Comparison of ENCODE assay signal across 9 mouse cellular contexts in the genomic region with DNA sequence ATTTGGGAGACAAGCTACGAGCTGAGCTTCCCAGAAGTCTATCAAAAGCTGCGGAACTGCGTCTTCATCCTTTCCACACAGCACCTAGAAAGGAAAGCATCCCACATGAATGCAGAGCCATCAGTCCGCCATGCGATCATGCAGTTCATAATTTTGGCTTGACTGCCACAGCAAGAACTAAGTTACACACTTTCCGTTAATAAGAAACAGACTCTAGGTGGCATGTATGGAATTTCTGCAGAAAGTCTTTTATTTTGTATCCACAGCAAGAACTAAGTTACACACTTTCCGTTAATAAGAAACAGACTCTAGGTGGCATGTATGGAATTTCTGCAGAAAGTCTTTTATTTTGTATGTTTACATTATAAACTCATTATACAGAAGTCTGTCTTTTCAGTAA. TPM values are rescaled to one million over a fixed set of nuclear protein-coding genes. Genes with fewer than 3 reads are reported as not detected.
DNase-seq lines count a peak whose midpoint lies in the region; ATAC-seq and TF ChIP-seq lines count a peak whose summit lies in the region.
"Not testable (repeated sequence)": the region's sequence is repeated elsewhere in the genome, so short reads cannot be mapped to it uniquely, and the experiment has no call there.
"Had no signal": no experiment of that assay in that cellular context is flagged by ENCODE, and none has a peak within 500 bp of the region (broad histone marks: within the 10 kb centered on the region; RNA-seq: fewer than 3 reads in every experiment).

No protein-coding gene starts in this region.

- 42% methylated on average over 7 of the region's 7 CpGs for WGBS in embryonic facial prominence, embryonic 11.5 days
- 35% methylated on average over 7 of the region's 7 CpGs for WGBS in embryonic facial prominence, embryonic 14.5 days
- 74% methylated on average over 7 of the region's 7 CpGs for WGBS in forebrain, embryonic 10.5 days
- 82% methylated on average over 7 of the region's 7 CpGs for WGBS in hindbrain, embryonic 11.5 days
- WGBS in limb, embryonic 11.5 days: 59% methylated on average over 7 of the region's 7 CpGs
- 34% methylated on average over 7 of the region's 7 CpGs for WGBS in limb, embryonic 14.5 days

- not testable (repeated sequence) for H3K9ac ChIP-seq in embryonic facial prominence, embryonic 11.5 days (replicated peaks; ENCODE audit: low read length); embryonic facial prominence, embryonic 14.5 days (ENCODE audit: low read depth, low read length); hindbrain, embryonic 11.5 days (ENCODE audit: low read depth, low read length); limb, embryonic 11.5 days (ENCODE audit: low read length); limb, embryonic 14.5 days (ENCODE audit: low read depth, low read length, severe bottlenecking)

- POLR2A ChIA-PET in Patski (lab: Charles Lee): not testable (repeated sequence)

- not testable (repeated sequence) for H3K4me1 ChIP-seq in embryonic facial prominence, embryonic 11.5 days (ENCODE audit: control insufficient read depth, insufficient read depth, low read length); embryonic facial prominence, embryonic 14.5 days (ENCODE audit: control insufficient read depth, insufficient read depth, low read length); forebrain, embryonic 10.5 days; hindbrain, embryonic 11.5 days (replicated peaks; ENCODE audit: control insufficient read depth, insufficient read depth, low read length); limb, embryonic 11.5 days (ENCODE audit: control insufficient read depth, insufficient read depth, low read length); limb, embryonic 14.5 days (ENCODE audit: control insufficient read depth, insufficient read depth, low read length)

- H3K27ac ChIP-seq in embryonic facial prominence, embryonic 11.5 days (replicated peaks; ENCODE audit: low read depth, low read length): peak overlapping the region; percentile 67
- H3K27ac ChIP-seq in embryonic facial prominence, embryonic 14.5 days (replicated peaks; ENCODE audit: low read depth, low read length): peak overlapping the region; percentile 71
- peak overlapping the region; percentile 62 for H3K27ac ChIP-seq in forebrain, embryonic 10.5 days
- H3K27ac ChIP-seq in hindbrain, embryonic 11.5 days (ENCODE audit: low read depth, low read length); limb, embryonic 11.5 days (replicated peaks; ENCODE audit: low read depth, low read length): not testable (repeated sequence)
- H3K27ac ChIP-seq in limb, embryonic 14.5 days (replicated peaks; ENCODE audit: low read depth, low read length): peak overlapping the region; percentile 74

- ATAC-seq in Patski: peak; percentile 29
- ATAC-seq in embryonic facial prominence, embryonic 11.5 days (replicated peaks; ENCODE audit: insufficient number of reproducible peaks, low FRiP score, low TSS enrichment, low read depth): peak; percentile 59; the same call in 1 of the 2 replicates
- 0 out of 2 replicates have a peak, but pooled peaks have one; percentile 44 for ATAC-seq in embryonic facial prominence, embryonic 14.5 days (ENCODE audit: low read depth)
- not testable (repeated sequence) for ATAC-seq in hindbrain, embryonic 11.5 days (ENCODE audit: low FRiP score)
- ATAC-seq in limb, embryonic 11.5 days (ENCODE audit: insufficient number of reproducible peaks, low FRiP score, low TSS enrichment, low read depth): peak; percentile 51; the same call in 1 of the 2 replicates
- ATAC-seq in limb, embryonic 14.5 days (ENCODE audit: low FRiP score, low read depth): peak; percentile 62

- DNase-seq in Patski (ENCODE audit: low read depth, low spot score); forebrain, embryonic 10.5 days (ENCODE audit: extremely low spot score, low spot score): not testable (repeated sequence)
- peak; percentile 51 for DNase-seq in embryonic facial prominence, embryonic 11.5 days (ENCODE audit: low spot score)
- DNase-seq in embryonic facial prominence, embryonic 14.5 days (ENCODE audit: low spot score): peak; percentile 53
- peak; percentile 15 for DNase-seq in hindbrain, embryonic 11.5 days (ENCODE audit: low spot score)
- DNase-seq in limb, embryonic 11.5 days (ENCODE audit: low spot score): peak; percentile 38
- DNase-seq in limb, embryonic 14.5 days (ENCODE audit: low spot score): peak; percentile 25
- DNase-seq in mesoderm, embryonic 11.5 days (ENCODE audit: low read depth, low spot score): peak; percentile 31

- not testable (repeated sequence) for H3K4me3 ChIP-seq in embryonic facial prominence, embryonic 11.5 days (ENCODE audit: low read depth, low read length); embryonic facial prominence, embryonic 14.5 days (ENCODE audit: low read depth, low read length); forebrain, embryonic 10.5 days; hindbrain, embryonic 11.5 days (ENCODE audit: low read depth, low read length); limb, embryonic 11.5 days (ENCODE audit: low read depth, low read length); limb, embryonic 14.5 days (replicated peaks; ENCODE audit: low read length)

- CTCF ChIA-PET in Patski (lab: Charles Lee): interaction anchor here (0.7 to 1.8 kb wide), 5 partner anchors 9 to 109 kb away, joined by 3 to 5 read pairs (median 4); no protein-coding TSS in a partner anchor

- H3K4me2 ChIP-seq in embryonic facial prominence, embryonic 11.5 days (ENCODE audit: low read depth, low read length); hindbrain, embryonic 11.5 days (replicated peaks; ENCODE audit: low read depth, low read length); limb, embryonic 11.5 days (ENCODE audit: low read depth, severe bottlenecking); limb, embryonic 14.5 days (replicated peaks; ENCODE audit: low read depth, low read length, severe bottlenecking): not testable (repeated sequence)
- peak overlapping the region; percentile 32 for H3K4me2 ChIP-seq in embryonic facial prominence, embryonic 14.5 days (ENCODE audit: low read depth, low read length)

- in situ Hi-C loops in Patski (cut with MboI; ENCODE audit: low pct_unique_long_range_greater_than_20kb): loop anchor here (5.0 kb wide), 1 partner anchor 186 kb away; no protein-coding TSS in a partner anchor

- not testable (repeated sequence) for TF ChIP-seq POLR2A in limb, embryonic 14.5 days (IDR thresholded peaks at IDR 0.05; ENCODE audit: borderline replicate concordance, extremely low read depth, insufficient read depth, insufficient read length)

- TF ChIP-seq CTCF in Patski (IDR thresholded peaks at IDR 0.05): not testable (repeated sequence)

- H3K27me3 ChIP-seq in Patski; embryonic facial prominence, embryonic 11.5 days (ENCODE audit: control insufficient read depth, insufficient read depth, low read length); embryonic facial prominence, embryonic 14.5 days (replicated peaks; ENCODE audit: control insufficient read depth, insufficient read depth, low read length); forebrain, embryonic 10.5 days (ENCODE audit: poor library complexity, severe bottlenecking); hindbrain, embryonic 11.5 days (ENCODE audit: control insufficient read depth, insufficient read depth, low read length); limb, embryonic 11.5 days (ENCODE audit: control insufficient read depth, insufficient read depth, low read length); limb, embryonic 14.5 days (ENCODE audit: control insufficient read depth, insufficient read depth, low read length): not testable (repeated sequence)

- H3K9me3 ChIP-seq in embryonic facial prominence, embryonic 11.5 days (replicated peaks; ENCODE audit: control insufficient read depth, low read length); embryonic facial prominence, embryonic 14.5 days (ENCODE audit: control insufficient read depth, low read length); forebrain, embryonic 10.5 days; hindbrain, embryonic 11.5 days (ENCODE audit: control insufficient read depth, low read length); limb, embryonic 11.5 days (ENCODE audit: control insufficient read depth, low read length); limb, embryonic 14.5 days (ENCODE audit: control insufficient read depth, low read length): not testable (repeated sequence)

- not testable (repeated sequence) for H3K36me3 ChIP-seq in embryonic facial prominence, embryonic 11.5 days (replicated peaks; ENCODE audit: control insufficient read depth, insufficient read depth, low read depth, low read length); hindbrain, embryonic 11.5 days (ENCODE audit: control insufficient read depth, insufficient read depth, low read length); limb, embryonic 11.5 days (ENCODE audit: control insufficient read depth, insufficient read depth, low read length); limb, embryonic 14.5 days (ENCODE audit: control insufficient read depth, insufficient read depth, low read length)
- peaks cover 16% of the 10 kb centered on the region; the same call in 1 of the 2 replicates for H3K36me3 ChIP-seq in embryonic facial prominence, embryonic 14.5 days (ENCODE audit: control insufficient read depth, insufficient read depth, low read length)
- H3K36me3 ChIP-seq in forebrain, embryonic 10.5 days (replicated peaks): peaks cover 31% of the 10 kb centered on the region

RNA-seq across cellular contexts. Expression of a gene that starts 24.2 kb away (rescaled TPM):
- 20.6 TPM for polyA plus RNA-seq in Patski (2021)
- polyA plus RNA-seq in embryonic facial prominence, embryonic 11.5 days (2014; fragmentation: Nextera tagmentation; extraction: Ambion mirVana): 11.3 and 12.1 TPM in 2 replicates
- 9.9 and 12.1 TPM in 2 replicates for polyA plus RNA-seq in embryonic facial prominence, embryonic 14.5 days (2014; fragmentation: Nextera tagmentation; extraction: Ambion mirVana)
- polyA plus RNA-seq in forebrain, embryonic 10.5 days (2016; fragmentation: Nextera tagmentation; extraction: Ambion mirVana): 11.7 and 12.0 TPM in 2 replicates
- 15.3 and 15.9 TPM in 2 replicates for polyA plus RNA-seq in hindbrain, embryonic 11.5 days (2014; fragmentation: Nextera tagmentation; extraction: Ambion mirVana)
- polyA plus RNA-seq in limb, embryonic 11.5 days (2014; fragmentation: Nextera tagmentation; extraction: Ambion mirVana): 7.8 and 8.3 TPM in 2 replicates
- 11.2 and 13.1 TPM in 2 replicates for polyA plus RNA-seq in limb, embryonic 14.5 days (2012; rRNA removed)
- polyA plus RNA-seq in limb, embryonic 14.5 days (2014; fragmentation: Nextera tagmentation; extraction: Ambion mirVana): 8.3 and 11.1 TPM in 2 replicates

RNA-seq across cellular contexts. Expression of a gene that starts 46.7 kb away (rescaled TPM):
- polyA plus RNA-seq in Patski (2021): 23.4 TPM
- 23.2 and 23.3 TPM in 2 replicates for polyA plus RNA-seq in embryonic facial prominence, embryonic 11.5 days (2014; fragmentation: Nextera tagmentation; extraction: Ambion mirVana)
- 18.9 and 20.4 TPM in 2 replicates for polyA plus RNA-seq in embryonic facial prominence, embryonic 14.5 days (2014; fragmentation: Nextera tagmentation; extraction: Ambion mirVana)
- 19.7 and 21.4 TPM in 2 replicates for polyA plus RNA-seq in forebrain, embryonic 10.5 days (2016; fragmentation: Nextera tagmentation; extraction: Ambion mirVana)
- polyA plus RNA-seq in hindbrain, embryonic 11.5 days (2014; fragmentation: Nextera tagmentation; extraction: Ambion mirVana): 25.1 and 25.7 TPM in 2 replicates
- 20.4 and 21.4 TPM in 2 replicates for polyA plus RNA-seq in limb, embryonic 11.5 days (2014; fragmentation: Nextera tagmentation; extraction: Ambion mirVana)
- 12.9 and 13.0 TPM in 2 replicates for polyA plus RNA-seq in limb, embryonic 14.5 days (2012; rRNA removed)
- polyA plus RNA-seq in limb, embryonic 14.5 days (2014; fragmentation: Nextera tagmentation; extraction: Ambion mirVana): 18.5 and 19.0 TPM in 2 replicates

RNA-seq across cellular contexts. Expression of a gene that starts 54.1 kb away (rescaled TPM):
- polyA plus RNA-seq in Patski (2021): 902 TPM
- polyA plus RNA-seq in embryonic facial prominence, embryonic 11.5 days (2014; fragmentation: Nextera tagmentation; extraction: Ambion mirVana): 5.1 and 7.4 TPM in 2 replicates
- polyA plus RNA-seq in embryonic facial prominence, embryonic 14.5 days (2014; fragmentation: Nextera tagmentation; extraction: Ambion mirVana): 4.8 and 5.5 TPM in 2 replicates
- 6.4 and 9.0 TPM in 2 replicates for polyA plus RNA-seq in forebrain, embryonic 10.5 days (2016; fragmentation: Nextera tagmentation; extraction: Ambion mirVana)
- polyA plus RNA-seq in hindbrain, embryonic 11.5 days (2014; fragmentation: Nextera tagmentation; extraction: Ambion mirVana): 6.0 and 7.8 TPM in 2 replicates
- polyA plus RNA-seq in limb, embryonic 11.5 days (2014; fragmentation: Nextera tagmentation; extraction: Ambion mirVana): 0.05 and 0.27 TPM in 2 replicates
- 0.96 and 1.3 TPM in 2 replicates for polyA plus RNA-seq in limb, embryonic 14.5 days (2012; rRNA removed)
- polyA plus RNA-seq in limb, embryonic 14.5 days (2014; fragmentation: Nextera tagmentation; extraction: Ambion mirVana): 0.95 and 1.3 TPM in 2 replicates
- polyA plus RNA-seq: G1E had no signal

Comparison
In these comparisons a context has a peak if more than half of its experiments do, and no peak if none do; other contexts are left out.
1. RNA of a gene that starts 54.1 kb away (polyA plus RNA-seq): 902 TPM in Patski (single experiment); 6.0 to 7.8 TPM in hindbrain, embryonic 11.5 days, 6.4 to 9.0 TPM in forebrain, embryonic 10.5 days, 4.8 to 5.5 TPM in embryonic facial prominence, embryonic 14.5 days, 5.1 to 7.4 TPM in embryonic facial prominence, embryonic 11.5 days, 0.95 to 1.3 TPM in limb, embryonic 14.5 days and 0.05 to 0.27 TPM in limb, embryonic 11.5 days; every median in the first group is over 10 times any median in the second.